ENCODE assay signal across 13 mouse cellular contexts in the genomic region with DNA sequence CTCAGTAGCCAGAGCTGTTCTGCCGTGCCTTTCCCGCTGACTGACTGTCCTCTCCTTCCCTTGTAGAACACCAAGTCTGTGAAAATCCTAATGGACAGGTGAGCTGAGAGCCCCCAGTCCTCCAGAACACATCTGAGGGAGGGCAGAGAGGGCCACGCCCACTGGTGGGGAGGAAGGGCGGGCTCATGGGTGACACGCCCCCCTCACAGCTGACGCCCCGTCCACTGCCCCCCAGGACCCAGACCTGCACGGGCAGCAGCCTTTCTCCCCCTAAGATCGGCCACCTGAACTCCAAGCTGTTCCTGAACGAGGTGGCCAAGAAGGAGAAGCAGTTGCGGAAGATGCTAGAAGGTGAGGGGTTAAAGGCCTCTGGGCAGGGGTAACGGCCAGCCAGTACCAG.
"Had no signal": no experiment of that assay in that cellular context is flagged by ENCODE, and none has a peak within 500 bp of the region (broad histone marks: within the 10 kb centered on the region; RNA-seq: fewer than 3 reads in every experiment).

No protein-coding gene starts in this region.

- H3K27ac ChIP-seq: layer of hippocampus, adult 2 months; limb, embryonic 12.5 days; liver, embryonic 13.5 days; midbrain, embryonic 10.5 days; neural tube, embryonic 13.5 days had no signal

- H3K4me2 ChIP-seq: limb, embryonic 12.5 days; liver, embryonic 13.5 days; neural tube, embryonic 13.5 days had no signal

- DNase-seq: liver; liver, embryonic 13.5 days; liver, postnatal 0 days; lung, postnatal 36 days; midbrain, embryonic 14.5 days; retina, postnatal 1 day; right cerebral cortex, postnatal 4 days; spleen, adult 18-20 months had no signal

- H3K9me3 ChIP-seq: limb, embryonic 12.5 days; liver, embryonic 13.5 days; midbrain, embryonic 10.5 days; neural tube, embryonic 13.5 days had no signal

- H3K4me3 ChIP-seq: layer of hippocampus, adult 2 months; limb, embryonic 12.5 days; liver, embryonic 13.5 days; midbrain, embryonic 10.5 days; myocyte; neural tube, embryonic 13.5 days had no signal

- ATAC-seq: liver, postnatal 0 days had no signal

- H3K9ac ChIP-seq: limb, embryonic 12.5 days; liver, embryonic 13.5 days; liver, postnatal 0 days; neural tube, embryonic 13.5 days had no signal

- H3K27me3 ChIP-seq: limb, embryonic 12.5 days; liver, embryonic 13.5 days; neural tube, embryonic 13.5 days had no signal
